Mouse (Mus musculus): ENCODE results near the gene Csk.

Csk gene

GRCm38 (mm10) chr9:57637272-57637671, 16.2 kb downstream of the Csk start:
- DNase-seq: no peak

- DNase-seq: no peak
These were observed 19.9 kb downstream of the Csk start for GRCm38 (mm10) chr9:57633481-57634024.

GRCm38 (mm10) chr9:57629118-57629874, 24.1 kb downstream of the Csk start:
- peak; percentile 35 to 73 for DNase-seq

- DNase-seq: no peak
These were observed 24.7 kb downstream of the Csk start for GRCm38 (mm10) chr9:57628717-57629116.

- DNase-seq: no peak
These were observed 25.5 kb downstream of the Csk start for GRCm38 (mm10) chr9:57627892-57628291.

- DNase-seq: no peak
These were observed 26.2 kb downstream of the Csk start for GRCm38 (mm10) chr9:57627191-57627590.

GRCm38 (mm10) chr9:57625674-57626500, 27.5 kb downstream of the Csk start:
- DNase-seq: no peak

GRCm38 (mm10) chr9:57624295-57624694, 29.1 kb downstream of the Csk start:
- no peak for DNase-seq

GRCm38 (mm10) chr9:57620674-57621073, 32.8 kb downstream of the Csk start, which contains the start of gene Lman1l:
Gene Lman1l (minus strand): TSS chr9:57620774.
- no peak for DNase-seq

GRCm38 (mm10) chr9:57618854-57619253, 34.6 kb downstream of the Csk start:
- DNase-seq: no peak

GRCm38 (mm10) chr9:57617556-57618169, 35.8 kb downstream of the Csk start:
- DNase-seq: no peak

GRCm38 (mm10) chr9:57614786-57615185, 38.6 kb downstream of the Csk start:
- DNase-seq: no peak

- DNase-seq: no peak
These were observed 39.5 kb downstream of the Csk start for GRCm38 (mm10) chr9:57613975-57614374.

GRCm38 (mm10) chr9:57612587-57612986, 40.8 kb downstream of the Csk start:
- DNase-seq: no peak

- no peak for DNase-seq
These were observed 43.0 kb downstream of the Csk start for GRCm38 (mm10) chr9:57610359-57610826.

- no peak for DNase-seq
These were observed 43.6 kb downstream of the Csk start for GRCm38 (mm10) chr9:57609803-57610202.

GRCm38 (mm10) chr9:57606139-57606851, 47.1 kb downstream of the Csk start, which contains the start of gene Cplx3:
Gene Cplx3 (minus strand): TSS chr9:57606281.
- DNase-seq: peak; percentile 59 to 61

- DNase-seq: no peak
These were observed 47.9 kb downstream of the Csk start for GRCm38 (mm10) chr9:57605503-57605902.

GRCm38 (mm10) chr9:57604875-57605274, 48.6 kb downstream of the Csk start:
- DNase-seq: no peak

- no peak for DNase-seq
These were observed 51.3 kb downstream of the Csk start for GRCm38 (mm10) chr9:57602098-57602497.

- no peak for DNase-seq
These were observed 52.1 kb downstream of the Csk start for GRCm38 (mm10) chr9:57601353-57601706.

- DNase-seq: peak in 1 of 2 experiments; percentile 34
These were observed 52.6 kb downstream of the Csk start for GRCm38 (mm10) chr9:57600620-57601352.

All from kidney, adult 8-10 months (tissue).